Mouse (Mus musculus) liver, embryonic 14.5 days (tissue): ENCODE data around the gene Nrxn2.

Experiments
- CTCF ChIP-seq: IDR thresholded peaks from 2 replicates; pipeline ENCODE4 v1.5.1; 2016; ENCODE audit warnings: antibody characterized with exemption, low read depth, control low read depth
- EP300 ChIP-seq: IDR thresholded peaks from 2 replicates; pipeline ENCODE4 v1.6.1; 2016; ENCODE audit warnings: antibody characterized with exemption, low read depth

GRCm38 (mm10) chr19:6482886-6483285, 64.4 kb downstream of the Nrxn2 start:
- TF ChIP-seq CTCF, result no peak
- TF ChIP-seq EP300, result no peak
